Mouse (Mus musculus) CH12F3 (cell line): ENCODE data around the gene Rassf7.

Experiments
- in situ Hi-C: fragments of 300-500 bp; cut with MboI; formaldehyde crosslinking; loops from 2 replicates; pipeline ENCODE4 v1.14.3; 2020; ENCODE audit warnings: low sequenced_read_pairs

Rassf7 gene

GRCm38 (mm10) chr7:141195754-141196153 lies 19.9 kb upstream of the Rassf7 start:
- in situ Hi-C loops: no loop called here

GRCm38 (mm10) chr7:141196619-141197282 lies 18.9 kb upstream of the Rassf7 start:
- in situ Hi-C loops: no loop called here

GRCm38 (mm10) chr7:141198121-141198520 lies 17.5 kb upstream of the Rassf7 start:
- in situ Hi-C loops: no loop called here

- in situ Hi-C loops: no loop called here
Observed at GRCm38 (mm10) chr7:141204546-141204945, 11.1 kb upstream of the Rassf7 start.

GRCm38 (mm10) chr7:141205504-141205903 lies 10.2 kb upstream of the Rassf7 start:
- in situ Hi-C loops: no loop called here

GRCm38 (mm10) chr7:141206182-141206937 lies 9.3 kb upstream of the Rassf7 start:
- in situ Hi-C loops: no loop called here

- in situ Hi-C loops: no loop called here
Observed at GRCm38 (mm10) chr7:141209526-141209925, 6.1 kb upstream of the Rassf7 start.

GRCm38 (mm10) chr7:141210137-141210536 lies 5.5 kb upstream of the Rassf7 start:
- in situ Hi-C loops: no loop called here

GRCm38 (mm10) chr7:141210606-141211131 lies 5.0 kb upstream of the Rassf7 start:
- in situ Hi-C loops: no loop called here

- in situ Hi-C loops: no loop called here
Observed at GRCm38 (mm10) chr7:141213133-141213532, 2.5 kb upstream of the Rassf7 start.

- in situ Hi-C loops: no loop called here
Observed at GRCm38 (mm10) chr7:141213605-141214235, 1.9 kb upstream of the Rassf7 start, which contains the start of gene Lmntd2. Lmntd2 (minus strand) TSS chr7:141214080.

- in situ Hi-C loops: no loop called here
Observed at GRCm38 (mm10) chr7:141214310-141214709, 1.4 kb upstream of the Rassf7 start.

GRCm38 (mm10) chr7:141215880-141216733 lies 447 bp downstream of the Rassf7 start:
- in situ Hi-C loops: no loop called here

- in situ Hi-C loops: no loop called here
Observed at GRCm38 (mm10) chr7:141216894-141217293, 1.2 kb downstream of the Rassf7 start.

- in situ Hi-C loops: no loop called here
Observed at GRCm38 (mm10) chr7:141217343-141218013, 1.8 kb downstream of the Rassf7 start.

GRCm38 (mm10) chr7:141218141-141218540 lies 2.5 kb downstream of the Rassf7 start:
- in situ Hi-C loops: no loop called here

- in situ Hi-C loops: no loop called here
Observed at GRCm38 (mm10) chr7:141218557-141219133, 3.0 kb downstream of the Rassf7 start.

- in situ Hi-C loops: no loop called here
Observed at GRCm38 (mm10) chr7:141219558-141220099, 4.0 kb downstream of the Rassf7 start.

- in situ Hi-C loops: no loop called here
Observed at GRCm38 (mm10) chr7:141220377-141220776, 4.7 kb downstream of the Rassf7 start.
